Mouse (Mus musculus): ENCODE results near the gene Akr1c20. TPM values are rescaled to one million over a fixed set of nuclear protein-coding genes. Genes with fewer than 3 reads are reported as not detected.

The Akr1c20 gene
- 0.12 TPM in 1 of 2 replicates, not detected in the other for polyA plus RNA-seq (2015; fragmentation: Nextera tagmentation; extraction: Ambion mirVana)

- no peak for DNase-seq
- Histone ChIP-seq H3K27me3 (no peaks in the 10 kb centered on the region), H3K9me3 (replicated peaks) (no peaks in the 10 kb centered on the region), H3K4me1 (replicated peaks) (no peaks in the 10 kb centered on the region), H3K9ac (no peak within 1 kb of the TSS), H3K4me2 (no peak within 1 kb of the TSS), H3K4me3 (replicated peaks) (no peak within 1 kb of the TSS), H3K36me3 (no peaks in the 10 kb centered on the region), H3K27ac (no peak within 1 kb of the TSS)
- WGBS (ENCODE audit: insufficient replicate concordance), result 54% methylated on average over 2 of the region's 2 CpGs
- no peak for ATAC-seq (ENCODE audit: low read depth)
Observed at GRCm38 (mm10) chr13:4523201-4523838, at the start of gene Akr1c20. Gene Akr1c20, minus strand, starts transcription at chr13:4523345.

DNA sequence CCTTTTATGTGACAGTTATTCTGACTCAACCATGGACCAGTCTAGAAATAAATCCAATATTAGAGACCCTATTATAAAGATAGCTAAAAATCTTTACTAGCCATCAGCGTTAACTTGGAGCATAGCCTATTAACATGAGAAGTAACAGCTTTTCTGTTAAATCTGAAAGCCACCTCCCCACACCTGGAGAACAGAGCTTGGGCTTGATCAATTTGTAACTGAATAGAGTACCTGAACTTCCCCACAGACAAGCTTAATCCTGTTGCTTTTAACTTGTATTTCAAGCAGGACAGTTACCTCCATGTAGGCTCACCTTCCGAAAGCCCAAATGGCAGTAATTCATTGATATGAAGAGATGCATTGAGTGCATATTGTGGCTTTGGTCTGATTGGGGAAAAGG lies 42.9 kb upstream of the Akr1c20 start:
- Histone ChIP-seq H3K4me1 (replicated peaks) (no peaks in the 10 kb centered on the region), H3K4me2 (no peak overlapping the region), H3K4me3 (replicated peaks) (no peak overlapping the region), H3K36me3 (no peaks in the 10 kb centered on the region), H3K9ac (no peak overlapping the region), H3K9me3 (replicated peaks) (no peaks in the 10 kb centered on the region), H3K27ac (no peak overlapping the region), H3K27me3 (no peaks in the 10 kb centered on the region)
- 72% methylated on average over 2 of the region's 2 CpGs for WGBS (ENCODE audit: insufficient replicate concordance)
- ATAC-seq (ENCODE audit: low read depth) (no peak), DNase-seq (no peak)

GRCm38 (mm10) chr13:4560500-4560899 lies 37.4 kb upstream of the Akr1c20 start:
- no peaks in the 10 kb centered on the region for H3K27me3 ChIP-seq
- no peak overlapping the region for H3K9ac ChIP-seq
- H3K4me1 ChIP-seq (replicated peaks), result no peaks in the 10 kb centered on the region
- no peak overlapping the region for H3K27ac ChIP-seq
- H3K4me2 ChIP-seq, result no peak overlapping the region
- no peak overlapping the region for H3K4me3 ChIP-seq (replicated peaks)
- ATAC-seq (ENCODE audit: low read depth), result no peak
- no peaks in the 10 kb centered on the region for H3K36me3 ChIP-seq
- DNase-seq, result no peak
- H3K9me3 ChIP-seq (replicated peaks), result no peaks in the 10 kb centered on the region

DNA sequence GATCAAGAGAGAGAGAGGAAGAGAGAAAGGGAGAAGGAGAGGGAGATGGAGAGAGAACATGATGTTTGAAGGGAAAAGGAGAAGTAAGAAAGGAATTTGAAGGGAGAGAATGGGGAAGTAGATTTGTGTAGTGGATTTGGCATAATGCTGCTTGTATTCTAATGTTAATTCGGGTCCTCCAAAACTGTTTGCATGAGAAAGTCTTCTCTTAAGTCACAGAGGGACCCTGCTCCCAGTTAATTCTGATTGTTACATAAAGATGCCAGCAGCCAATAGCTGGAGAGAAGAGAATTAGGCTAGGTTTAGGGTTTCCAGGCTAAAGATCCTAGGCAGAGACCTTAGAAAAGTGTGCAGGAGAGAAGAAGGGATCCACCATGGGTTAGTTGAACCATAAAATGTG lies 36.0 kb upstream of the Akr1c20 start:
- Histone ChIP-seq H3K9ac (no peak overlapping the region), H3K27me3 (no peaks in the 10 kb centered on the region), H3K9me3 (replicated peaks) (no peaks in the 10 kb centered on the region), H3K4me2 (no peak overlapping the region), H3K4me3 (replicated peaks) (no peak overlapping the region), H3K36me3 (no peaks in the 10 kb centered on the region), H3K27ac (no peak overlapping the region), H3K4me1 (replicated peaks) (no peaks in the 10 kb centered on the region)
- ATAC-seq (ENCODE audit: low read depth) (no peak), DNase-seq (no peak)
- WGBS (ENCODE audit: insufficient replicate concordance), result 44% methylated on average over 1 of the region's 1 CpGs

- Histone ChIP-seq H3K27ac (no peak overlapping the region), H3K27me3 (no peaks in the 10 kb centered on the region), H3K4me3 (replicated peaks) (no peak overlapping the region), H3K4me1 (replicated peaks) (no peaks in the 10 kb centered on the region), H3K36me3 (no peaks in the 10 kb centered on the region), H3K9ac (no peak overlapping the region), H3K4me2 (no peak overlapping the region), H3K9me3 (replicated peaks) (no peaks in the 10 kb centered on the region)
- DNase-seq (no peak), ATAC-seq (ENCODE audit: low read depth) (no peak)
- 64% methylated on average over 2 of the region's 2 CpGs for WGBS (ENCODE audit: insufficient replicate concordance)
Observed at GRCm38 (mm10) chr13:4514811-4515210, 8.3 kb downstream of the Akr1c20 start.

- no peak for ATAC-seq (ENCODE audit: low read depth)
- WGBS (ENCODE audit: insufficient replicate concordance), result 32% methylated on average over 1 of the region's 1 CpGs
- Histone ChIP-seq H3K4me2 (no peak overlapping the region), H3K4me3 (replicated peaks) (no peak overlapping the region), H3K36me3 (no peaks in the 10 kb centered on the region), H3K4me1 (replicated peaks) (no peaks in the 10 kb centered on the region), H3K9ac (no peak overlapping the region), H3K9me3 (replicated peaks) (no peaks in the 10 kb centered on the region), H3K27me3 (no peaks in the 10 kb centered on the region), H3K27ac (no peak overlapping the region)
- no peak for DNase-seq
Observed at GRCm38 (mm10) chr13:4467896-4468295, 55.2 kb downstream of the Akr1c20 start.

DNA sequence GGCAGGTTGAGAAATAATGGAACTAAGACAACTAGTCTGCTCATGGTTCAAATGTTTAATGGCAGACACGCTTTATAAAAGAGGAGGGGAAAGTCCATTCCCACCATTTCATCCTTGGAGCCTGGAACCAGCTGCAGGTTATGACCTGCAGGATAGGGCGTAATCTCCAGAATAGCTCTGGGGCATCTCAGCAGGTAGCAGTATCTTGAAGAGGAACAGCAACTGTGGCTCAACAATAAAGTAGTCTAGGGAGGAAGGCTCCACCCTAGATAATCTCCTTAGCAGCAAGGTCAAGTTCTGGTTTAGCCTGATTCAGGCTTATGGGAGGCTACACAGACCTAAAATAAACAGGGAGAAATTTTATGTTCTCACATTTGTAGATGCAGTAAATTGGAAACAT lies 57.5 kb downstream of the Akr1c20 start:
- H3K4me1 ChIP-seq (replicated peaks), result no peaks in the 10 kb centered on the region
- DNase-seq (no peak), ATAC-seq (ENCODE audit: low read depth) (no peak)
- no peak overlapping the region for H3K9ac ChIP-seq
- WGBS (ENCODE audit: insufficient replicate concordance), result 72% methylated on average over 2 of the region's 2 CpGs
- H3K36me3 ChIP-seq, result no peaks in the 10 kb centered on the region
- H3K4me2 ChIP-seq, result no peak overlapping the region
- H3K4me3 ChIP-seq (replicated peaks), result no peak overlapping the region
- no peaks in the 10 kb centered on the region for H3K27me3 ChIP-seq
- H3K9me3 ChIP-seq (replicated peaks), result no peaks in the 10 kb centered on the region
- H3K27ac ChIP-seq, result no peak overlapping the region

Other genes starting within 250 kb of the Akr1c20 start
- gene Akr1c12, start 243.9 kb downstream of the Akr1c20 start, polyA plus RNA-seq (2015; fragmentation: Nextera tagmentation; extraction: Ambion mirVana), result 12.9 and 14.4 TPM in 2 replicates
- 0.93 and 1.1 TPM in 2 replicates for gene Akr1c6, start 89.0 kb downstream of the Akr1c20 start, polyA plus RNA-seq (2015; fragmentation: Nextera tagmentation; extraction: Ambion mirVana)
- gene Akr1c21, start 50.7 kb upstream of the Akr1c20 start, polyA plus RNA-seq (2015; fragmentation: Nextera tagmentation; extraction: Ambion mirVana), result 0.08 TPM in 1 of 2 replicates, not detected in the other
- 16.2 and 21.5 TPM in 2 replicates for gene Akr1e1, start 85.8 kb upstream of the Akr1c20 start, polyA plus RNA-seq (2015; fragmentation: Nextera tagmentation; extraction: Ambion mirVana)